Mouse (Mus musculus) stomach, embryonic 16.5 days (tissue): ENCODE data around the gene Ampd3. TPM values are rescaled to one million over a fixed set of nuclear protein-coding genes. Genes with fewer than 3 reads are reported as not detected.
A peak's percentile ranks its signal among the peaks of the same experiment; 100 is the strongest.

Experiments
- ATAC-seq: fragments of 200-750 bp; cut with Nextera tagmentation; 2 replicates; pipeline ENCODE4 v1.8.0; 2017; ENCODE audit warnings: moderate number of reproducible peaks, moderate TSS enrichment; ENCODE audit not compliant: insufficient read depth, low FRiP score
- H3K27ac ChIP-seq: fragments of 300-500 bp; sonication (generic); 2 replicates; pipeline ENCODE4 v1.5.1; 2014; ENCODE audit warnings: low read length
- H3K27me3 ChIP-seq: fragments of 300-500 bp; sonication (generic); 2 replicates; pipeline ENCODE4 v1.6.1; 2014; ENCODE audit warnings: low read length, control low read depth, mixed read lengths; ENCODE audit not compliant: control insufficient read depth, insufficient read depth
- H3K36me3 ChIP-seq: fragments of 300-500 bp; sonication (generic); 2 replicates; pipeline ENCODE4 v1.6.1; 2014; ENCODE audit warnings: low read length; ENCODE audit not compliant: control insufficient read depth, insufficient read depth
- H3K4me1 ChIP-seq: fragments of 300-500 bp; sonication (generic); 2 replicates; pipeline ENCODE4 v1.6.1; 2014; ENCODE audit warnings: low read length, control low read depth, mixed read lengths; ENCODE audit not compliant: control insufficient read depth, insufficient read depth
- H3K4me2 ChIP-seq: fragments of 300-500 bp; sonication (generic); 2 replicates; pipeline ENCODE4 v1.6.1; 2014; ENCODE audit warnings: low read depth, low read length, mixed read lengths
- H3K4me3 ChIP-seq: fragments of 300-500 bp; sonication (generic); replicated peaks from 2 replicates; pipeline ENCODE4 v1.5.1; 2014; ENCODE audit warnings: mild to moderate bottlenecking, low read length
- H3K9ac ChIP-seq: fragments of 300-500 bp; sonication (generic); 2 replicates; pipeline ENCODE4 v1.6.1; 2014; ENCODE audit warnings: low read length
- H3K9me3 ChIP-seq: fragments of 300-500 bp; sonication (generic); replicated peaks from 2 replicates; pipeline ENCODE4 v1.6.1; 2016; ENCODE audit warnings: low read length, control low read depth; ENCODE audit not compliant: control insufficient read depth
- WGBS: fragments of 180-500 bp; shearing (Covaris S2); extraction: QIAGEN DNeasy Blood & Tissue Kit; methylation state at CpG from one replicate; pipeline ENCODE4 v1.1.7; 2014; 5-methylcytosine and 5-hydroxymethylcytosine counted together
- polyA plus RNA-seq: library from polyadenylated mRNA; unstranded; fragments of >200 nt; fragmentation: Nextera tagmentation; extraction: Ambion mirVana; gene quantifications from 2 replicates; pipeline ENCODE4 v1.2.1, GENCODE M21; 2015

Ampd3 gene
- polyA plus RNA-seq, 1 experiment from 2014 or later = 7.2 TPM

GRCm38 (mm10) chr7:110756440-110756839 lies 11.6 kb upstream of the Ampd3 start:
- Histone ChIP-seq H3K9ac (no peak overlapping the region), H3K36me3 (no peaks in the 10 kb centered on the region), H3K27ac (no peak overlapping the region), H3K27me3 (no peaks in the 10 kb centered on the region), H3K4me3 (no peak overlapping the region), H3K9me3 (no peaks in the 10 kb centered on the region), H3K4me2 (no peak overlapping the region), H3K4me1 (no peaks in the 10 kb centered on the region)
- WGBS = 44% methylated on average over 2 of the region's 2 CpGs
- no peak for ATAC-seq

DNA sequence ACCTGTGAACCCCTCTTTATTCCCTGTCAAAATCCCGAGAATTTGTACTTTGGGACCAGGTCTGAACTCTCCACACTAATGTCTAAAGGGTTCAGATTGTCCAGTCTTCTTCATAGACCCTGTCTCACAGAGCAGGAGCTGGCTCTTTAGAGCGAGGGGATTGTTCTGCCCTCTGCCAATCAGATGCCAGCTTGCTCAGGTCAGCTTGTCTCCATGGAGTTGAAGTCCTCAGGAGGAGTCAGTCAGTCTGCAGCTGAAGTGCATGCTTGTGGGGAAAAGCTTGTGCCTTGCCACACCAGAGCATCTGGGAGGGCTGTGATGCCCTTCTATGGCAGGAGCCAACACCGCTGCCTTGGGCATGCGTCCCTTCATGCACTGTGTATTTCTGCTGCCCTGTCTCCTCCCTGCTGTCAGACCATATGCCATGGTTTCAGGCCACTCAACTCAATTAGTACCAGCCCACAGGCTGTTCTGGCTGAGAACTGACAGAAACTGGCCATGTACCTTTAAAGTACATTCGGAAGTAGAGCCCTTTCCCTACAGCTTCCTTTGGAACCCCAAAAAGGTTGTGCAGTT lies 5.3 kb upstream of the Ampd3 start:
- Histone ChIP-seq H3K4me3 (no peak overlapping the region), H3K27me3 (peaks cover 2% of the 10 kb centered on the region; the same call in 1 of the 2 replicates)
- 75% methylated on average over 5 of the region's 5 CpGs for WGBS

GRCm38 (mm10) chr7:110768451-110769064 lies 552 bp downstream of the Ampd3 start:
- ATAC-seq = peak; percentile 60
- H3K4me3 ChIP-seq = peak overlapping the region; percentile 59
- peak overlapping the region; percentile 78 for H3K9ac ChIP-seq
- peak overlapping the region; percentile 96 for H3K4me2 ChIP-seq
- 0 out of 2 replicates have a peak overlapping the region, but pooled peaks have one; percentile 15 for H3K27ac ChIP-seq
- H3K27me3 ChIP-seq = peaks cover 3% of the 10 kb centered on the region; the same call in 1 of the 2 replicates
- H3K9me3 ChIP-seq = no peaks in the 10 kb centered on the region
- H3K36me3 ChIP-seq = no peaks in the 10 kb centered on the region
- 2% methylated on average over 57 of the region's 61 CpGs for WGBS
- H3K4me1 ChIP-seq = peaks cover 18% of the 10 kb centered on the region; the same call in 1 of the 2 replicates

More for the DNA sequence above, 5.3 kb upstream of the Ampd3 start:
- H3K36me3 ChIP-seq = no peaks in the 10 kb centered on the region
- ATAC-seq = no peak
- no peak overlapping the region for H3K27ac ChIP-seq
- no peak overlapping the region for H3K4me2 ChIP-seq
- no peaks in the 10 kb centered on the region for H3K4me1 ChIP-seq
- no peak overlapping the region for H3K9ac ChIP-seq
- H3K9me3 ChIP-seq = no peaks in the 10 kb centered on the region

- H3K9me3 ChIP-seq = no peaks in the 10 kb centered on the region
- H3K4me2 ChIP-seq = peak overlapping the region; percentile 96
- peaks cover 3% of the 10 kb centered on the region; the same call in 1 of the 2 replicates for H3K27me3 ChIP-seq
- no peaks in the 10 kb centered on the region for H3K36me3 ChIP-seq
- WGBS = 44% methylated on average over 4 of the region's 4 CpGs
- ATAC-seq = no peak
- H3K9ac ChIP-seq = peak overlapping the region; percentile 78
- H3K27ac ChIP-seq = 0 out of 2 replicates have a peak overlapping the region, but pooled peaks have one; percentile 15
- peak overlapping the region; percentile 59 for H3K4me3 ChIP-seq
- peaks cover 22% of the 10 kb centered on the region for H3K4me1 ChIP-seq
These were observed 1.1 kb downstream of the Ampd3 start for GRCm38 (mm10) chr7:110769094-110769493.

DNA sequence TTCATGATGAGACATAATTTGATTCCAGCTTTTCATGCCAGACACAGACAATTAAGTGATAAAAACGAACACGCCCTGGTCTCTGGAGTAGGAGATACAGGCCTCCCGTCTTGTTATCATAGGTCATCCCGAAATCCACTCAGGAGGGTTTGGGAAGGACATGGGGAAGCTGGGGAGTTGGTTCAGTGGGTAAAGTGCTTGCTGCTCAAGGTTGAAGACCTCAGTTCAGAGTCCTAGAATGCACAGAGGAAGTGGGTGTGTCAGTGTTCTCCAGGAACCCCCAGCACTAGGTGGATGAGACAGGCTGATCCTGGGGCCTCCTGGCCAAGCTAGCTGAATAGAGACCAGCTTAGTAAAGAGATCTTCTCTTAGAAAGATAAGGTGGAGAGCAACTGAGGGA lies 2.9 kb downstream of the Ampd3 start:
- Histone ChIP-seq H3K4me1 (peaks cover 25% of the 10 kb centered on the region), H3K27ac (no peak overlapping the region), H3K9me3 (no peaks in the 10 kb centered on the region), H3K9ac (no peak overlapping the region), H3K4me2 (no peak overlapping the region), H3K4me3 (no peak overlapping the region), H3K27me3 (peaks cover 3% of the 10 kb centered on the region; the same call in 1 of the 2 replicates), H3K36me3 (no peaks in the 10 kb centered on the region)
- no peak for ATAC-seq
- WGBS = 74% methylated on average over 4 of the region's 4 CpGs

DNA sequence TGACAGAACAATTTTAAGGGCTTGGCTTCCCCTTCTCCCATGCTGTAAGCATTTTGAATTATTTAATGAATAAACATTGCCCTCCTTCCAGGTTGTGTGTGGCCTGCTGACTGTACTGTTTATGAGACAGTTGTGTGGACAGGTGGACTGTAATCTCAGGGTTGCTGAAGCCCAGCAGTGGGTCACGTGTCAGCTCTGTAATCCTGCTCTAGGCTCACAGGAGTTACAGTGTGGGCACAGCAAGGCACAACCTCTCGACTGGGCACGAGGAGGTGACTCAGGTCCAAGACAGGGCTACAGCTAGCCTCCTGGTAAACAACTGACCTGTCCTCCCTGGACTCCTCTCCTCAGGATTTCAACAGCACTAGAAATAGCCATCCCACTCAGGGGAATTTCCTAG lies 4.3 kb downstream of the Ampd3 start:
- no peaks in the 10 kb centered on the region for H3K9me3 ChIP-seq
- H3K4me2 ChIP-seq = no peak overlapping the region
- no peak overlapping the region for H3K4me3 ChIP-seq
- 76% methylated on average over 3 of the region's 3 CpGs for WGBS
- no peak overlapping the region for H3K9ac ChIP-seq
- H3K27ac ChIP-seq = no peak overlapping the region
- H3K4me1 ChIP-seq = peaks cover 28% of the 10 kb centered on the region
- H3K27me3 ChIP-seq = peaks cover 3% of the 10 kb centered on the region; the same call in 1 of the 2 replicates
- no peaks in the 10 kb centered on the region for H3K36me3 ChIP-seq
- ATAC-seq = no peak

- H3K36me3 ChIP-seq = no peaks in the 10 kb centered on the region
- H3K9ac ChIP-seq = peak overlapping the region; percentile 42; the same call in 1 of the 2 replicates
- peak; percentile 67 for ATAC-seq
- H3K27me3 ChIP-seq = no peaks in the 10 kb centered on the region
- peak overlapping the region; percentile 19 for H3K4me3 ChIP-seq
- WGBS = 33% methylated on average over 14 of the region's 14 CpGs
- peaks cover 28% of the 10 kb centered on the region for H3K4me1 ChIP-seq
- no peaks in the 10 kb centered on the region for H3K9me3 ChIP-seq
- H3K4me2 ChIP-seq = peak overlapping the region; percentile 14; the same call in 1 of the 2 replicates
- peak overlapping the region; percentile 66 for H3K27ac ChIP-seq
These were observed 5.4 kb downstream of the Ampd3 start for GRCm38 (mm10) chr7:110773204-110774002.

- H3K27ac ChIP-seq = peak overlapping the region; percentile 66
- 70% methylated on average over 1 of the region's 1 CpGs for WGBS
- H3K4me3 ChIP-seq = peak overlapping the region; percentile 19
- H3K4me2 ChIP-seq = peak overlapping the region; percentile 14; the same call in 1 of the 2 replicates
- no peaks in the 10 kb centered on the region for H3K36me3 ChIP-seq
- ATAC-seq = no peak
- H3K4me1 ChIP-seq = peaks cover 21% of the 10 kb centered on the region
- H3K9ac ChIP-seq = peak overlapping the region; percentile 42; the same call in 1 of the 2 replicates
- H3K27me3 ChIP-seq = no peaks in the 10 kb centered on the region
- no peaks in the 10 kb centered on the region for H3K9me3 ChIP-seq
These were observed 6.1 kb downstream of the Ampd3 start for GRCm38 (mm10) chr7:110774077-110774476.
